Mouse (Mus musculus) WW6 (cell line): ENCODE measurements at regions not wholly inside any gene's neighbourhood (a gene's known extent, or its start where the extent isn't known, plus 50 kb on each side); places are given as distances from the start of the nearest gene placed in this dataset.

Experiments
- DNase-seq: peaks from one replicate; pipeline ENCODE4 v3.0.0-alpha.2; 2013; ENCODE audit warnings: low read depth, low spot score

DNA sequence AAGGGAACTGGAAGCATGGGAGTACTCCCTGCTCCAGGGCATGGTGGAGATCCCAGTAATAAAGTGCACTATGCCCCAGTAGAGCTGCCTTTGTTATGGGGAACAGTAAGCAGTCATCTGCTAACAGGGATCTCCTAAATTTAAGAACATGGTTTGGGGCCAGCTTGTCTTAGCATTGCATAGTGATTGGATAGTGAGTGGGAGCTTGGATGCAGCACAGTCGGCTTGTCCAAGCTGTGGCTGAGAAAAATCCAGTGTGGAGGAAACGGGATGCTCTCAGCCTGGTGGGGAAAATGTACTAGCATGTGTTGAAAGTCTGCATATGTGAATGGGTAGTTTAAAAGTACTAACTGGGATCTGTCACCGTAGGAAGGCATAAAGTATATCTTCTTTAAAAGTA lies 326.6 kb upstream of the Apob start:
- DNase-seq = no peak

DNA sequence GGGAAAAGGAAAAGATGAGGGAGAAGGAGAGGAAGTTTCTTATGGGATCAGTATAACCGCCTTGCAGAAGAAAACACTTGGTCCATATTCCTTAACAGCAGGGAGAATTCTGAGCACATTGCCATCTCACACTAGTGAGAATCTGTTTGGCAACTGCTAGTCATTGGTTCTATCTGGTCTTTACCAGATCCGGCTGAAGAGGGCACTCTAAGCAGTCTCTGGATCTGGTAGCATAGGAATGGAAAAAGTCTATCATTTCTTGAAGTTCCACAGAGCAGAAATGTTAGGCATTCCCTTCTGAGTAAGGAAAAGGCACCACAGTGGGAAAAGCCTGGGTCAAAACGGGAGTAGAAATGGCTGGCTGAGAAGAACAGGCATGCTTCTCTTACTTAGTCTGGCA lies 315.4 kb upstream of the Apob start:
- no peak for DNase-seq

DNA sequence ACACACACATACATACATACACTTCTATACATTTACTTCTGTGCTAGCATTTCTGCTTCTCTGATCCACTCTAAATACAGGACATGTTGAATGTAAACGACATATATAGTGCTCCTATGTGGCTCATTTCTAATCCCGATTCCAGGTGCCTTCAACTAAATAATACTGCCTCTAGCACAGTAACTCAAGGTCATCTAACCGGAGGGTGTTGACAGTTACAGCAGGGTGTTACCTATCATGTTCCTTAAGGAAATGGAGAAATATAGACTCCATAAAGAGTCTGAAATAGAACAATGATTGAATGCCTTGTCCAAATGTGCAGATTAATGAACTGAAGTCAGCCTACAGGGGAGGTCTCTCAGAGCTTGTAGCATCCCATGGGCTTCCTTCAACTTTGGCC lies 307.3 kb upstream of the Apob start:
- DNase-seq = no peak

DNA sequence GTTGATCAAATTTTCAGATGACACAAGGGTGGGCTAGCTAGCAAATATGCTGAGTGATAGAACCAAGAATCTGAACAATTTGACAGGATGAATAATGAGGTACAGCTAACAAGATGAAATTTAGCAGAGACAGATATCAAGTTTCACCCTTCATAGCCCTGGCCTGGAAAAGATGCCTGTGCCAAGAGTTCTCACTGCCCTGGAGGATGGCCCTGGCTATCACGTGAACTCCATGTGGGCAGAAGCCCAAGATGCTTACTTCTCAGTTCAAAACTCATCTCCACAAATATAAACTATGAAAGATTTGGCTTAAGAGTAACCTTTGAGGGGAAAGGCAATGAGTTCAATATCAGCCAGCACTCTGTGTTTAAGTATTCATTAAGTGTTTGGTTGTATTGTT lies 306.9 kb upstream of the Apob start:
- no peak for DNase-seq

DNA sequence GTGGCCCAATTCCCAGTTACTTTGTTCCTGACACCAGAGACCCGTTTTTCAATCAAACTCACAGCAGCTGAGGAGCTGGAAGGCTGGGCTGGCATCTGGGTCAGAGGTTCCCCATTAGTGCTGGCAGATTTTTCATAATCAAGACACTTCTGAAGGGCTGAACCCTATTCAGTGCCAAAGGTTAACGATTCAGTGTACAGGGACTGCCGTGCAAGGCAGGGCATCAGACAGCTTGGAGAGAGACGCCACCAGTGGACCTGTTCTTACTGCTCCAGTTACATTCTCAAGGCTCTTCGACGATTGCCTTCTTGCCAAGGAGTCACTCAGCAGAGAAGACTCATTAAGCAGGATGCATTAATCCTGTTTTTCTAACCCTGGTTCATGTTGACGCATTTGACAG lies 285.5 kb upstream of the Apob start:
- DNase-seq = no peak

DNA sequence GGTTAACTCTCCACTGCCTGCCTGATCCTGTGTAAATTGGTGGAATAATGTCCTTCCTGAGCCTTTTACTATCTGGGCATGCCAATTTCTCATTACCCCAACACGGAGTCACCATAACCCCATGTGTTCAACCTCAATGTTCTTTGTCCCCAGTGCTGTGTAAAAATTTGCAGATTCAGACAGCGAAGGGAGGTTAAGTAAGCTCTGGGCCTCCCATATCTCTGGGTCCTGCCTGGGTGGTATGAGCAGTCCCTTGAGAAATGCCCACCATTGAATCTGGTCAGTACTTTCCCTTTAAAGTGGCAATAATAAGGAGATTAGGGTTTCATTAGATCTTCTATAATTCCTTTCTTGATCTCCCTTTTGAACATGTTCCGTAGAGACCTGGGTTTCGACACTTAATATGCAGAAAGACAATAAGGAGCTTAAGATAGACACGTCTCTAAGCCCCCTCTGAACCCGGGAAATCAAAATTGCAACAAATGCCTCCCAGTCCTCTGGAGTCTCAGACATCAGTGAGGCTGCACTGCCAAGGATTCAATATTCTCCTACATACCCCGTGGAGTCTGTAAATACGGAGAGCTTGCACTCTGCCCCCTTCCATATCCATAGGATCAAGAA lies 279.0 kb upstream of the Apob start:
- DNase-seq = no peak

DNA sequence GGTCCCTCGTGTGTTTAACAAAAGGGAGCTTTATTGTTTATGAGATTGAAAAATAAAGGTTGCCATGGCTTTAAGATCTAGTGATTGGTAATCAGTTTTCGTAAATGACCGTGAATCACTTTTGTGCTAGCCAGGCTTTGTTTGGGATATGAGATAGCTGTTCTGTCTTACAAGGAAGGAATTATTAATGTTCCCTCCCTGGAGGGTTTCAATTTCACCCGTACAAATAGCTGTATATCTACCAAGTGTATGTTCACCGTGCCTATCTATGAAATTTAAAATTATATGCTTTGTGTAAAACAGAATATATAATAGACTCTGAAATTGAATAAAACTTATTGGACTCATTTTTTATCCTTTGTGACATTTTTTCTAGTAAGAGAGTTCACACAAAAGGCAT lies 268.3 kb upstream of the Apob start:
- DNase-seq = no peak

DNA sequence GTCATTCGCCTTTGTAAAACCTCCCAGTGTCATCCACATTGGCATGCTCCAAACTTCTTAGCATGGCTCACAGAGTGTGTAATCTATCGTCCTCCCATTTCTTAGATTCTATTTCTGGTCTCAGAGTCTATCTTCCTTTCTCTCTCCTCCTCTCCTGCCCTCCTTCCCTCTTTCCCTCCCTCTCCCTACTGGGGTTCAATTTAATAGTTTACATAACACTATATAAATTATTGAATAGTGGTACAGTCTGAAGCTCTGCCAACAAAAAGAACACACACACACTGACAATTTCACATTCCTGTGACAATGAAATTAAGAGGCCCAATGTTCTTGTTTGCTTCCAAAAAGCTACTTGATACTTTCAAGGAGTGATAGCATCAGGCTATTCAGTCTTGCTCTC lies 267.6 kb upstream of the Apob start:
- no peak for DNase-seq

DNA sequence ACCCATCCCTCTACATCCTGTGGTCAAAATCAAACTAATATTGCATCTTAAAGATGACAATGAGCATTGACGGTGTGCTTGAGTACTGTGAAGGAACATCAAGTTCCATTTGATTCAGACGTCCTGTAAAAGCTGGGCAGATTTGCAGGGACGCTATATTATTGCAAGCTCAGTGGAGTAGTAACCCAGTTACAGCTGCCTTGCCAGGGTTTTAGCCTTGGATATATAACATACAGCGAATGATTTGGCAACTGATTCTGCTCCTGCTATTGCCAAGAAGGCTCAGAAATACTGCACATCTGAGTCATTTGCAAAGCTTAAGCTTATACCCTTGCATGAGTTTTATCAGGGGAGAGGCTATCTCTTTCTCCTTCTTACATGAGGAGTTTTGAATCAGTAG lies 262.4 kb upstream of the Apob start:
- no peak for DNase-seq

DNA sequence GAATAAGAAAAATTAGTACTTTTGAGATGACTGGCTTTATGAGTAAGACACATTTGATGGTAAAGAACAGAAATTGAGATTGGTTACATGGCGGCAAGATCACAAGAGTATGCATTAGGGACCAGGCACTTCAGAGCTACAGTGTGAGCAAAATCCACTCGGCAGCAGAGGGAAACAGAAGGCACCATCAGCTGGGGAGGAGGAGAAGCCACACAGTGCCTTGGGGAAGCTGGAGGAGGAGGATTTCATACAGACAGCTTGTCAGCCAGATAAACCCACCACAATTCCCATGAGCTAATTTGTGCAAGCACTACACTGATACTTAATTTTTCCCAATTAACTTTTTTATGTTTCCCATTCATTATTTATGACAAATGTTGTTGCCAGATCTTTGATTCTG lies 258.9 kb upstream of the Apob start:
- no peak for DNase-seq

DNA sequence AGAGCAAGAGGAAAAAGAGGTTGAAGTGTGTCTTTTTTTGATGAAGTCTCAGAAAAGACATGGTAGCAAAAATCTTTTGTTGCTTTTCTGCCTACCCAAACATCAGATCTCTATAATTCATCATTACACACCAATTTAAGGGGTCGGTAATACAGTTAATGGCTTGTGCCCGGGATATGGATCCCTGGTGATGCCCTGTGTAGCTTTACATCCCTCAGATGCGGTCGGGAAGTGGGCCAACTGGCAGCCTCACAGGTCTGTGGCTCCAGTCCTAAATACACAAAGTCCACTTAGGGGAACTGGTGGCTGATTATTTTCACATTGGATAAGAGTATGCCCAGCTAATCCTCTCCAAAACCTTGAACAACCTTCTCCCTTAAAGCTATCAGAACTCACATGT lies 258.4 kb upstream of the Apob start:
- no peak for DNase-seq

DNA sequence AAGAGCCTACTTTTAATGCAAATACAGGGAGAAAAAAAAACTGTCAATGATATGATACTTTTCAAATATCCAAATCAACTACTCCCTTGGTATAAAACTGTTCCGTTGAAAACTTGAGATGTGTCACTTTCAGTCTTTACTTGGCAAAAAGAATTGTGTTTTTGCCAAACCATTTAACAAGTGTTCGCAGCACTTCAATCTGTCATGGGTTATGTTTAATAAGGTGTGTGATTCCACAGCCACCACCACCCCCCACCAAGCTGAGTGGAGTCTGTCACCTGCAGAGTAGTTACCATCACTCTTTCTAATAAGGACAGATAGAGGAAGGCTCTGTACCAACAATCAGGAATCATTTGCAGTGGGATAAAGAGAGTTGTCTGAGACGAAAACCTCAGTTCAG lies 252.5 kb upstream of the Apob start:
- no peak for DNase-seq

DNA sequence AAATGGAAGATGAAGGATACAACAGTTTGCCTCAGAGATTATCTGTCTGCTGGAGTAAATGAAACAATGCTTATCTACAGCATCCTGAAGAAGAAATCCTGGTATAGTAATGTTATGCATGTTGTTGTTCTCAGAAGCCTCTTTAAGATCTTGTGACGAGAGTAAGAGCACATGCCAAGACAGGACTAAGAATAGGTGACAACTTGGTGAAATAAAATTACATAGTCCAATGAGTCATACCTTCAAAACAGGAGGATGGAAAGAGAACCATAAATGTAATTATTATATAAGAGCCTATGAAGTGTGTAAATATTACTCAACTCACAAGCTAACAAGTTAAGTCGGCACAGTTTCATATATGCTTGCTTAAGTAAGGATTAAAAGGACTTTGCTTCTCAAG lies 239.4 kb upstream of the Apob start:
- no peak for DNase-seq

DNA sequence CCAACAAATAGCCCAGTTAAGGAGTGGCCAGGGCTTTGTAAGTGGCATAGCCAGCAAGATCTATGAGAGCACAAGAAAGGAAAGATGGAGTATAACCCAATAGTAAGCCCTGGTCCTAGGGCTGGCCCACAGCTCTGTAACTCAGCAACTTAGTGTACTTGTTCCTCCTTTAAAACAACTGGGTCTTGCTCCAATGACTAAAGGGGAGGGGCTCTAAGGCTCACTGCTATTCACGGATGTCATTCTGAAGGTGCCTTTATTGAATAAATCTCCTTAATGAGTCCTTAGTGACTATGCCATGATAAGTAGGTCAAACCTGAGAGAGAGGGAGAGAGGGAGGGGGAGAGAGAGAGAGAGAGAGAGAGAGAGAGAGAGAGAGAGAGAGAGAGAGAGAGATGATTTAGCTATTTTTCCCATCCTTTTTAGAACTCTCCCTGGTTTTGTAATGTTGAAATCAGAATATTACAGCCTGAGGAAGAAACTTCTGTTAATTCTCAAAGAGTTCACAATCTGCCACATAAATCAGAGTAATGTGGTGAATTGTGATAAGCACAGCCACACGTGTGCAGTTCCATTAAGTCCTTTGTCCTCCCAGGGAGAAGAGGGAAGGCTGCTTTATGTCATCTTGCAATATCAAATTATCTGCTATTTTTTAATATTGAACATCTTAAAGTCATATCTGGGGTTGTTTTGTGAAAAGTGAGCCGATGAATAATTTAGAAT lies 238.7 kb upstream of the Apob start:
- DNase-seq = no peak

DNA sequence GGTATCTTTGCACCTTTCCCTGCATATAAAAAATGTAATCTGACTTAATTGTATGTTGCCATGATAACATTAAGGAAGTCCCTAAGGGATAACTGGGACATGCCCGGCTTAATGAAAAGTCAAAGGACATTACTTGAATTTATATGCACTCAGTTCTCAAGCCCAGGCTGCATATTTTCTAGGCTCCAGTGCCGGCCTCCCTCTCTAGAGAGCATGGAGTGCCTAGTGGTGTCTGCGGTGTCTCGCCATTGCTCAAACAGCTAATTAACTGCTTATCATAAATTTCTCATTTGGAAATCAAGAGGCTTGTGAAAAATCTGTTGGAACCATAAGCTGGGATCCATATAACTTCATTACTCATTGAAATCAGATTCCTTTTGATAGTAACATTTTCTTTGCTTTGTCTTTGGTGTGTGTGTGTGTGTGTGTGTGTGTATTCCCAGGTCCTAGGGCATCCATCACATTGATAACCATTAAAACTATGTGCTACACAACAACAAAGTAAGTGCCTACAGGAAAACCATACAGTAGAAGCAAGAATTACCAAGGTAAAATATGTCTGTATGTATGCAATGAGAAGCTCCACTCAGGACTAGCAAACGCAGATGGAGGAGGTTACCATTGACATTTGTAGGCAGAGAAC lies 238.0 kb upstream of the Apob start:
- DNase-seq = no peak

DNA sequence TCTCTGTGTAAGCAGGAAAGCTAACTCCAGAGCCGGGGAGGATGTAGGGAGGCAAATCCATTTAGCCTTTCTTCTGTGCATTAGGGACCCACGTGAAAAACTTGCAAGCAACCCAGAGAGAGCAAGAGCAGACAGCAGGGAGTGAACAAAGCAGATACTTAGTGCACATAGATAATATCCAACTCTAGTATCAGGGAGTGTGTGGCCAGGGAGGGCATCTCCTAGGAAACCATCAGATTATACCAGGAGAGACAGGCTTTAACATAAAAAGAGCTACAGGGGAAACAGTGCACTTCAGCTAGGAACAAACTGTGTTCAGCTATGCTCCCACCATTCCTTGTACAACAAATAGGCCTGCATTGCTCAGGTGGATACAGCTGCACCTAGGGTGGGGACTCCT lies 230.7 kb upstream of the Apob start:
- no peak for DNase-seq

DNA sequence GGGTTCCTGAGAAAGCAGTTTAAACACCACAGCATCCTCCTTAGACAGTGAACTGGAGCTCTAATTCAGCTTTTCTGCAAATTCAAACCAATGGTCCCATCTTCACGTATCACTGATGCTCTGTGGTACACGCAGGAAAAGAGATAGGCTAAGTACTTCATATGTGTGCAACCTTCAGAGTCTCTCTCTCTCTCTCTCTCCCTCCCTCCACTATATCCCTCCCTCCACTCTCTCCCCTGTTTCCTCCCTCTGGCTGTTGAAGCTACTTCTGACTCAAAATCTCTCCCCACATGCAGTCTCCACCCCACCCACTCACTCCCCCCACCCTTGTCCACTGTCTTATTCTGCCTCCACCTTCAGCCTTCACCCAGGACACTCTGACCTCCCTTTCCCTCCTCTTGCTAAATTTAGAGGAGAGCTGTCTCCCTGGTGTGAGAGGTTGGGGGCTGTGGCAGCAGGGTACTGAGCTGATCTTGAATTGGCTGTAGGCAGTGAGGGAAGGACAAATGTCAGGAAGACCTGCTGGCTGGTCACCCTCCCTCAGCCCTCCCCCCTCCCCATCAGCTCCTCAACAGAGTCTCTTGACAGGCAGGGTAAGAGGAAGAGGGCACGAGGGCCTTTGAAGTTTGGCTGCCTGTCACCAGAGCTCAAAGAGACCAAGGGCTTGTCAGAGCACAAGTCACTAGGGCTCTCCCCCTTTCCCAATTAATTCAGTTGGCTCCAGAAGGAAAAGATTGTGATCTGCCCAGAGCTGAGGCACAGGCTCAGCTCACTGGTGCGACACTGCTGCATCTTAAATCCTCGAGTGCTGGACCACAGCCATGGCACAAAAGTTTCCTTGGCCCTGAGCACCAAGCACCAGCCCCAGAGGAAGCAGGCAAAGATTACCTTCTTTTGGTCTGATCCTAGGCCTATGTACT lies 227.9 kb upstream of the Apob start:
- DNase-seq = no peak

DNA sequence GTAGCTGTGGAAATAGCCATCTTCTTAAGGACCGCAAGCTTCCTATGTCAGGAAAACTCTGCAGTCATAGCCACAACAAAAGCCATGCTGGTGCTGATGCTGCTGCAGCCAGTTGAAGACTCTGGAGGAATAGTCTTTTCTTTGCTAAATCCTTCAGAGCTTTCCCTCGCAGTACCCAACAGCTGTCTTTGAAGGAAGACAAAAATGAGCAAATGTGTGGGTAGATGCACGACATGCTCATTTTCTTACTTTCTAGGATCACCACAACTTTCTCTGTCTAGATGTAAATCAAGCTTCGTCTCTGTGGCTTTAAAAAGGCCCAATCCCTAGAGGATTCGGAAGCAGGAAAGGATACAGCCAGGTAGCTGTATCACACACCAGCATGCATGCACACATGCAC lies 222.6 kb upstream of the Apob start:
- DNase-seq = no peak

DNA sequence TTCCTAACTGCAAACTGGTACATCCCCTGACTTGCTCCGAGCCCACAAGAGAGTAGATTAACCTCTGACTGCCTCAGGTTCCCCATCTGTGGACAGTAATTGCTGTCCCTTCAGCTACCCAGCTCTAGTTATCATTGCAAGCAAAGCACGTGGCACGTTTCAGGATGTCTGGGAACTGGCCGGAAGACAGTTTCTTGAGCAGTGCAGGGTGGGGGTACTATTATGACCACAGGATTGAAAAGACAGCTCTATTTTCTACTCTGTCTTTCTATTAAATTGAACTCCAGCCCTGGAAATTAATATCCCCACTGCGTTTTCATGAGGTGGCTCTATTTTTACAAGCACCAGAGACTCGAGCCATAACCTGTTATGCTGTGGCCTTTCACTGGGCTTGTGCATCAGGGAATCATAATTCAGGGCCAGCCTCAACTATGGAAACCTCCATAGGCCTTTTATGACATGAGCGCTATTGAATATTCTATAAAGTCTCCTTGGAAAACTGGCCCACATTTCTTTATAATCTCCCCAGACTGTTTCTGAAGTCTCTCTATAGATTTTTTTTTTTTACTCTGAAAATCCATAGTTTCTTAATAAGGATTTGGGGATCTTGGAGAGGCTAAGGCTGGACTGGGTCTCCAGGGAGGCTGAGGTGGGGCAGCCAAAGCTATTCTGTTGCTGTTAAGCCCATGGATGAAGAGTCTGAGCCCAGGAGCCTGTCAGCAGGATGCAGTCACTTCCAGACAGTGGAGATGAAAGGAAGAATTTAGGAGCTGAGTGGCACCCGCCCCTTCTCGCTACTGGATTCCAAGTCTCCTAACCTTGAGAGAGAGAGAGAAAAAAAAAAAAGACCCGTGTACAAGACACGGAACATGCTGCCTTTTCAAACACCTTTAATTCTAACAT lies 212.4 kb upstream of the Apob start:
- DNase-seq = no peak

DNA sequence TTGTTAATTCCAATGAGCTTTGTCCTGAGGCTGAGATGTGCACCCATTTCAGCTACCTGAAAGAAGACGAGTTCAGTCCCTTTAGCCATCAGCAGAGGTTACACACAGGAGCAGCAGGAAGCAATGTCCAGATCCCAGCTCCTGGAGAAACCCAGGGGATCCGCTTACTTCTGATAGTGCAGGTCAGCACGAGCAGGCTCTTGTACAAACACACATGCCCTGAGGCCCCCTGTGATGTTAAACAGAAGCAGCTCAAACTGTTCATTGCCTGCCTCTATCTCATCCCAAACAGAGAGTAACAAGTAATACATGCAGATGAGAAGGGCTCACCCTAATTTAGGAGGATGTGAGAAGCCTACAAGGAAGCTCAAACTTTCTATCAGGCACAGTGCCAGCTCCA lies 203.3 kb upstream of the Apob start:
- DNase-seq = no peak

DNA sequence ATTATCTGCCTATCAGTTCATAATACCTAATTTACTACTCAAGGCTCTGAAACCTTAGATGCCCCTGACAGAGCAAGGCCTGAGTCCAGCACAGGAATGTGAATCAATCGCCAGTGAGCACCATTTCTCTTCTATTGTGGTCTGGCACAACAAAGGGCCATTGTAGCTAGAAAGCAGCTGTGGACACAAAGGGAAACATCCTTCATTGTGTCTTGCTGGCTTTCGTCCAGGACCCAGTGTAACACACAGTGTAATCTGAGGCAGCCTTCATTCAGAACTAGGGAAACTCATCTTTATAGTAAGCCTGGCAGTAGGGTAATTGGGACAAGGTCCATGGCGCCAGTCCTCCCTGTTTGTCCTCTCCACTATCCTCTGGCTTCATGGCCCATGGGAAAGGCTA lies 201.1 kb upstream of the Apob start:
- DNase-seq = no peak
